Mouse (Mus musculus) spleen, adult 10 weeks (tissue): ENCODE data around the gene Btbd35f21. TPM values are rescaled to one million over a fixed set of nuclear protein-coding genes. Genes with fewer than 3 reads are reported as not detected.

Source experiments
- polyA plus RNA-seq: library from polyadenylated mRNA; stranded (reverse); fragments of 350-450 nt; fragmentation: Illumina TruSeq; extraction: RNeasy Lipid Tissue Mini Kit (QIAGEN cat#74804); gene quantifications from one replicate; pipeline ENCODE4 v1.2.3, GENCODE M21; 2015; ENCODE audit warnings: low replicate concordance; ENCODE audit not compliant: insufficient read depth

Btbd35f21 gene
- not detected for polyA plus RNA-seq

GRCm38 (mm10) chrX:32725809-32726208, at the start of gene Btbd35f21:
Gene Btbd35f21, plus strand, starts transcription at chrX:32726109.

Other genes starting within 250 kb of the Btbd35f21 start
- gene Btbd35f1, start 166.1 kb upstream of the Btbd35f21 start, polyA plus RNA-seq, result not detected
- gene Gm5926, start 75.4 kb upstream of the Btbd35f21 start, polyA plus RNA-seq, result not detected
- gene Btbd35f30, start 168.5 kb downstream of the Btbd35f21 start, polyA plus RNA-seq, result not detected
- not detected for gene Gm21789, start 215.7 kb downstream of the Btbd35f21 start, polyA plus RNA-seq
- gene Btbd35f5, start 247.8 kb downstream of the Btbd35f21 start, polyA plus RNA-seq, result not detected